Mouse (Mus musculus) bone marrow macrophage, adult 2 months (primary cell): ENCODE data around the gene Tmem212.

Experiments
- CTCF ChIP-seq: IDR thresholded peaks from 2 replicates; pipeline ENCODE4 v1.5.1; 2012; ENCODE audit warnings: low read depth, mild to moderate bottlenecking, low read length, moderate library complexity
- POLR2A ChIP-seq: IDR thresholded peaks from 2 replicates; pipeline ENCODE4 v1.6.1; 2012; ENCODE audit warnings: mild to moderate bottlenecking, low read depth, low read length, borderline replicate concordance

DNA sequence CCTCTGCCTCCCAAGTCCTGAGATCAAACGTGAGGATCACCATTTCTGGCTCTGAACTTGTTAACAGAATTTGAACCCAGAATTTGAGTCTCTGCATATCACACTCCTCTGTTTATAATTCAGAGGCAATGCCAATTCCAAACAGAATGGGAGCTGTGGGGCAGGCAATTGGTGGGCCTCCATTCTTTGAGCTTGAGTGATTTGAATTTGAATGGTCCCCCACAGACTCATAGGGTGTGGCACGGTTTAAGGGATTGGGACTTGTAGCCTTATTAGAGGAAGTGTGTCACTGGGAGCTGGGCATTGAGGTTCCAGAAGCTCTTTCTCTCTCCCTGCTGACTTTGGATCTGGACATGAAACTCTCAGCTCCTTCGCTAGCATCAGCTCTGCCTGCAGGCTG lies 39.5 kb upstream of the Tmem212 start:
- TF ChIP-seq POLR2A (no peak), CTCF (no peak)
